Mouse (Mus musculus) heart, adult 8-10 months (tissue): Measurements from ENCODE around the gene Mlh1. TPM values are rescaled to one million over a fixed set of nuclear protein-coding genes. Genes with fewer than 3 reads are reported as not detected.

ENCODE experiments used
- DNase-seq: peaks from one replicate; pipeline ENCODE4 v3.0.0; 2022; ENCODE audit warnings: low spot score
- total RNA-seq, 4 experiments: library from RNA; stranded (reverse); gene quantifications; 2 replicates each; pipeline ENCODE4 v1.2.4; 2022

Mlh1 gene
- total RNA-seq, 4 experiments from 2014 or later, result 5.1 to 9.6 (median 7.6) TPM

DNA sequence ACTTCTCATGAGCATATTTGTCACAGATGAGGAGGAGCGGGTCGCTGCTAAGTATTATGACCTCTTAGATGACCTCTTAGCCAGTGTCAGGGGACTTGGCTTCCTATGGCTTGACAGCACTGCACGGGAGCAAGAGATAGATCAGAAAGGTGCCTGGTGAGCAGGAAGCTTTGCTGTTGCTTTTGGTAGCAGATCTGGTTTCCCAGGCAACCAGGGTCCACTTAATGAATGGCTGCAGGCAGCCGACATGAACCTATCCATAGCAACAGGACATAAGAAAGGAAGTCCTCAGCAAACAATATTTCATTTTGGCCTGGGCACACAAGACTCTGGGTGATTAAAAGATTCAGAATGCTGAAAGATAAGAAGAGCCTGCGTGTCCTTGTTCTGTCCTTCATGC, 14.1 kb upstream of the Mlh1 start:
- DNase-seq, result no peak

GRCm38 (mm10) chr9:111285061-111285460, 13.5 kb upstream of the Mlh1 start:
- no peak for DNase-seq

DNA sequence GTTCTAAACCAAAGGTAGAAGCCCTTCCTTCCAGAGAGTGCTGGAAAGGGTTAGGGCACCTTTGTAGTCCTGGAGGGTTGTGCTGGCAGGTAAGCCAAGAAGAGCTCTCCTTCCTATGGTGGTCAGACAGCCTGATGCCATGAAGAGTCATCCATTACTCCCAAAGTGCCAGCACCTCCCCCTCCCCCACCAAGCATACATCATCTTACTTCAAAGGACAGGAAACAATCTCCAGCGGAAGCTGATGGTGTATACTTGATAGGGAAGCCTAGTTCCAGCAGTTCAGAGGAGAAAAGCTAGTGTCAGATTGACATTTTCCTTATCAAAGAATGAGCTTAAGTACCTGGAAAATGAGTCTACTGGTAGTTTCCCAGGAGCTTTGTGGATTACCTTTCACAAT, 3.6 kb upstream of the Mlh1 start:
- no peak for DNase-seq

GRCm38 (mm10) chr9:111273958-111274357, 2.4 kb upstream of the Mlh1 start:
- DNase-seq, result no peak

- no peak for DNase-seq
Measured at GRCm38 (mm10) chr9:111272996-111273785, 1.6 kb upstream of the Mlh1 start.

DNA sequence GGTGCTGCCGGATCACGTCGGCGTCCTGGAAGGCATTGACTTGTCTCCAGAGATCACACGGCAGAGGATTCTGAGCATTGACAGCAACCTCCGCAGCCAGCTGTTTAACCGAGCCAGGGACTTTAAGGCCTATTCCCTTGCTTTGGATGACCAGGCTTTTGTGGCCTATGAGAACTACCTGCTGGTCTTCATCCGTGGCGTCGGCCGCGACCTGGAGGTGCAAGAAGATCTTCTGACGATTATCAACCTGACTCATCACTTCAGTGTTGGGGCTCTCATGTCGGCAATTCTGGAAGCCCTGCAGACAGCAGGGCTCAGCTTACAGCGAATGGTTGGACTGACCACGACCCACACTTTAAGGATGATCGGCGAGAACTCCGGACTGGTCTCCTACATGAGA, 765 bp upstream of the Mlh1 start:
- no peak for DNase-seq

DNA sequence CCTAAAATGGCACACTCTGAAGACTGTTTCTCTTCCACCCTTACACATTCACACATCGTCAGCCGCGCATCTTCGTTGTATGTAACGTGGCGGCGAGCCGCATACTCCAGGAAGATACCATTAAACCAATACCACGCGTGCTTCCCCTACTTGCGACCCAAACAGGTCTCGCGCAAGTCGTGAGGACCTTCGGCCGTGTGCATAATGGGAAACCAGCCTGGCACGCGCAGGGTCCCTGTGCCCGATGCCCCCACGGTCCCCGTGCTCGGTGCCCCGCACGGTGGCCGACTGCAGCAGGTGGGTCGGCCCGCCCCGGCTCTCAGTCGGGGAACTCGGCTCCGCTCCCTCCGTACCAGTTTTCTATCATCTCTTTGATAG, 546 bp downstream of the Mlh1 start:
- DNase-seq, result no peak

GRCm38 (mm10) chr9:111270606-111271005, 985 bp downstream of the Mlh1 start:
- no peak for DNase-seq

GRCm38 (mm10) chr9:111267998-111268397, 3.6 kb downstream of the Mlh1 start:
- DNase-seq, result no peak

DNA sequence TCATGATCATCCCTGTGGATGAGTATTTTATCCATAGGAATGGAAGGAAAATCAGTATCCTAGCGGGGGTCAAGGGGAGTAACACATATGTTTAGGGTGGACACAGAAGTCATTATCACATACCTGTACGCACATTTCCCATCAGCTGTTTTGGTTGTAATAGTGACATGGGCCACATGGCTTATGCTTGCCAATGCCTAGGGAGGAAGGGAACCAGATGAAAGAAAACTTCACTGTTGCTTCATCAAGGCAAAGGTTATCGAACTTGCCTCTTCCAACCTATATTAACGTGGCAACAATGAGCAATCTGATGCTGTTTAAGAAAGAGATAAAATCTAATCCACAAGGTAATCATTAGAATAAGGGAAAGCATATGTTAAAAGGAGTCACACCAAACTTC, 10.2 kb downstream of the Mlh1 start:
- no peak for DNase-seq

DNA sequence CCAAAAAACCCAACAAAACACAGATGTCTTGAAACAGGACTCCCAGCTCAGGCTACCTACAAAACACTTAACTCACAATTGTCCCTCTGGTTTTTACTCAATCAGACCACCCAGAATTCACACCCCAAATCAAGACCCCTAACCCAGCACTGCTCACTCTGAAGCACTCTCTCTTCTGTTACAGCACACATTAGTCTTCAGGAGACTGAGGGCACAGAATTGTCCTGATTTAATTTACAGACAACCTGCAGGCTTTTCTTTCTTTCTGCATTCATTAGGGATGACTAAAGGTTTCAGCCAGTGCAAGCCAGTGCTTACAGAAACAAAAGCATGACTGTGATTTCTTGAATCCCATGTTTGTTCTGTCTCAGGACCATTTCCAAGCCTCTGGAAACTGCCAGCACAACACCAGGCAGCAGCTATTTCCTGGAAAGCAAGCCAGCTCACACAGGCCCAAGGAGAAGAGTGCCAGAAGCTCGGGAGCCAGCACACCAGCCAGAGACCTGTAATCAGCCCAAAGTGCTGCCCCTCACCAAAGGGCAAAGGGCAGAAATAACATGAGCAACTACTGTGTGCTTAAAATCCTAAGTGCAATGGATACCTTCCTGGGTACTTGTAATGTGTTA, 11.1 kb downstream of the Mlh1 start:
- peak; percentile 49 for DNase-seq

DNA sequence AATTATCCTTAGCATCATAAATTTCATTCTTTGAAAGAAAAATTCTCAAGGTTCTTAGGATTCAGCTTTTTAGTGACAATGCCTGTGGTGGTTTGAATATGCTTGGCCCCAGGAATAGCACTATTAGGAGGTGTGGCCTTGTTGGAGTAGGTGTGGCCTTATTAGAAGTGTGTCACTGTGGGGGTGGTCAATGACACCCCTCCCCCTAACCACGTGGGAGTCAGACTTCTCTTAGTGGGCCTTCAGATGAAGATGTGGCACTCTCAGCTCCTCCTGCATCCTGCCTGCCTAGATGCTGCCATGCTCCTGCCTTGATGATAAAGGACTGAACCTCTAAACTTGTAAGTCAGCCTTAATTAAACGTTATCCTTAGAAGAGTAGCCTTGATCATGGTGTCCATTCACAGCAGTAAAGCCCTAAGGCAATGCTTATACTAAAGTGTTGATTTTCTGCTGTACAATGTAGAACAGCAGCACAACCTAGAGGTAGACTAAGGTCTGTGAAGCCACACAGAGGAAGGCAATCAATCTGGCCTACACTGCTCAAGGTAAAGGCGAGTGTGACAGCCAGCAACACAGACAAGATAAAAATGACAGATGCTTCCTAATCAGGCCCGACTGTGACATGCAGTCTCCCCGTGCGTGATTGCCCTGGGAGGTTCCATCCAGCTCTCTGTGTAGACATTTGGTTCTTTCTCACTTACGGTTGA, 19.3 kb downstream of the Mlh1 start:
- no peak for DNase-seq

- no peak for DNase-seq
Measured at GRCm38 (mm10) chr9:111247682-111248246, 23.8 kb downstream of the Mlh1 start.

- no peak for DNase-seq
Measured at GRCm38 (mm10) chr9:111245546-111245945, 26.0 kb downstream of the Mlh1 start.

DNA sequence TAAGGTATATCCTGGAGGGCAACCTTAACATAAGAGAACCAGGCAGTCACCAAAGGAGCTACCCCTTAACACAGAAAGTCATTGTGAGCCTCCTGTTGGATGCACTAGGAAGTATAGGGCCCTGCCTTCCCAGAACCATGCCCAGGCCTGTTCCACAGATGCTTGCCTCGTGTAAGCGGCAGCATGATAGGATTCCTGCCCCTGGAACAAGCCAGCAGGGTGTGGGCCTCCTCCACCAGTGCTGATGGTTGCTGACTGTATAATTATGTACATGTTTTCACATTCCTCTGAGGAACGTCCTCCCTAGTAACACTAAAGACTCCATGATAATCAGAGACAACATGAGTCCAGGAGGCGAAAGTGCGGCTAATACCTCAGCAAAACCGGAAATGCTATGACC, 28.2 kb downstream of the Mlh1 start:
- no peak for DNase-seq

GRCm38 (mm10) chr9:111239821-111240220, 31.8 kb downstream of the Mlh1 start:
- no peak for DNase-seq

DNA sequence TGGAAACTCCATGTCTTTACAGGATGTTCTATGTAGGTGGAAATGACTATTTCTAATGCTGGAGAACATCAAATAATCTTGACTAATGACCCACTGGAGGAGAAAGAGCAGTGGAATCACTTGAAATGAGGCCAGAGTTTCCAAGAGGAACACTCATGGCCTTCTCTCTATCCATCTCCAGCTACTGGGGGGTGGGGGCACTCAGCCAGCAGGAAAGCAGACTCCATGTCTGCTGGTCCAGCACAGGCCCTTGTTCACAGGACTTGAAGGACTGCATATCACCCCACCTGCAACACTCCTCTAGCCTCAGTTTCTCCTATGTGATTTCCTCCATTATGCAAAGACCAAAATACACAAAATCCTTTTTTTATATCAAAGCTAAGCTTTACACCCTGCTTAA, 33.9 kb downstream of the Mlh1 start:
- DNase-seq, result no peak

DNA sequence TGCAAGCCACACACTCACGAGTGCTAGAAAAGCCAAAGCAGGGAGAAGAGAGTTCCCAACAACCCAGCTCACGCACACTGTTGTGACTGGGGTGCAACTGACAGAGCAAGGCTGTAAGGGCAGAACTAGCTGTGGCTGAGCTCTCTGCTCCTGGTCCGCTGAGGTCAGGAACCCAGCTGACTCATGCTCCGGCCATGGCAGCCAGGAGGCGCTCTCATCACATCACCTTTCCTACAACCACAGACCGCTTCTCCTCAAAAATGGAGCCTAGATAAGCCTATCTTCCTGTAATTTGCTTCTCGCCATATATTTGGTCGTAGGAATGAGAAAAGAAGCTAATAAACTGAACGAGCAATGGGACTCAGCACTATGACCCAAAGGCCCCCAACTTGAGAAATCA, 36.9 kb downstream of the Mlh1 start:
- DNase-seq, result no peak

- DNase-seq, result no peak
Measured at GRCm38 (mm10) chr9:111228446-111228845, 43.1 kb downstream of the Mlh1 start.

DNA sequence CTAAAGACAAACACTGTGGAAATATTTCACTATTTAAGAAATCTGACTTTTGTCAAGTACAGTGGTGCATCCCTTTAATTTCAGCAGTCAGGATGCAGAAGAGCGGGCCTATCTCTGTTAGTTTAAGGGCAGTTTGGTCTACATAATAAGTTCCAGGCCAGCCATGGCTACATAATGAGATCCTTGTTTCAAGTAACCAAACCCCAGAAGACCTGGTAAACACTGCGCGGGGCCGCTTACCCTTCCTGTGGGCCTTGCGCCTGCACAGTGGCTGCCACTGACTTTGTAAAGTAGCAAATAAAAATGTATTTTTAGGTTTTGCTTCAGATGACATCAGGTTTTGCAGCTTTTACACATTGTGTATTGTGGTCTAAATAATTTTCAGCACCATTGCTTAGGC, 48.2 kb downstream of the Mlh1 start:
- no peak for DNase-seq

GRCm38 (mm10) chr9:111221580-111221979, 50.0 kb downstream of the Mlh1 start:
- DNase-seq, result no peak

- no peak for DNase-seq
Measured at GRCm38 (mm10) chr9:111220551-111221080, 51.0 kb downstream of the Mlh1 start.
